Mouse (Mus musculus) megakaryocyte progenitor cell, adult 5-6 weeks (primary cell): Measurements from ENCODE around the gene Zfp536. TPM values are rescaled to one million over a fixed set of nuclear protein-coding genes. Genes with fewer than 3 reads are reported as not detected.
A peak's percentile ranks its signal among the peaks of the same experiment; 100 is the strongest.
"Not testable (repeated sequence)": the region's sequence is repeated elsewhere in the genome, so short reads cannot be mapped to it uniquely, and the experiment has no call there.

Experiments used
- ATAC-seq: replicated peaks from 2 replicates; pipeline ENCODE4 v1.8.0; 2016; ENCODE audit warnings: mild to moderate bottlenecking, moderate TSS enrichment, inconsistent platforms; ENCODE audit not compliant: poor library complexity
- total RNA-seq, 2 experiments: library from RNA; stranded (forward) in 1 of 2; stranded (reverse) in 1 of 2; fragments of 157-497, 149-512 nt in 1 of 2; fragments of 200-1000 nt in 1 of 2; gene quantifications; 2 replicates each; pipeline versions ENCODE4 v1.2.3 to v1.2.4; 2015 to 2017

The Zfp536 gene
- total RNA-seq, 2 experiments from 2014 or later = not detected

DNA sequence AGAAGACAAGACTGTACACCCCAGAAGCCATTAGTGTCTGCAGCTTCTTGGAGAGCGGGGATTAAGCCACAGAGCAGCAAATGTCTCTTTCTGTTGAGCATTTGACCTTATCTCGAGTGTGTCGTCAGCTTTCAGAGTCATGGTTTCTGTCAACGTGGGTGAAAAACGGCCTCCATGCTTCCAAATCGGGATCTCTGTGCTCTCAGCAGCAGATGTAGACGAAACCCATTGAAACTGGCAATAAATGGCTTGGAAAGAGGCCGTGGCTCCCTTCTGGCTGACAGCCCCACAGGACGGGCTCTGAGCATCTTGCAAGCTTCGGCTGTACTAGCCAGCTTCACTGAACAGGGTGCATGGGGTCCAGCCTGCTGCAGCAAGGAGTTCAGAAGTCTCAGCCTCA, 159.1 kb downstream of the Zfp536 start:
- no peak for ATAC-seq

GRCm38 (mm10) chr7:37608556-37608955, 164.9 kb downstream of the Zfp536 start:
- ATAC-seq = no peak

DNA sequence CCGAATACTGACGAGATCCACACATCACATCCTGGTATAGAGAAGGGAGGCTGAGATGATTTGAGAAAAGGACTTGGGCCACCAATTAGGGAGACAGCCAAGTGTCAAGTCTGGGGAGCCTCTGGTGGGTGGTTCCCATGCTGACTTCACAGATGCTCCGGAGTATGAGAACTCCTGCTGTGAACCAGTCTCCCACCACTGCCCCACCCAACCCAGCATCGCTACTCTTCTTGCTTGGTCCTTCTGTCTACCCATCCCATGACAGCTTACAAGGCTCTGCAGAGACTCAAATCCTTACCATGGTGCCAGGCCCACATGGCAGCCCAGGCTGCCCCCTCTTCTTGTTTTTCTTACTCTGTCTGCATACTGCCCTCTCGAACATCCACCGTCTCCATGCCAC, 165.5 kb downstream of the Zfp536 start:
- ATAC-seq = no peak

DNA sequence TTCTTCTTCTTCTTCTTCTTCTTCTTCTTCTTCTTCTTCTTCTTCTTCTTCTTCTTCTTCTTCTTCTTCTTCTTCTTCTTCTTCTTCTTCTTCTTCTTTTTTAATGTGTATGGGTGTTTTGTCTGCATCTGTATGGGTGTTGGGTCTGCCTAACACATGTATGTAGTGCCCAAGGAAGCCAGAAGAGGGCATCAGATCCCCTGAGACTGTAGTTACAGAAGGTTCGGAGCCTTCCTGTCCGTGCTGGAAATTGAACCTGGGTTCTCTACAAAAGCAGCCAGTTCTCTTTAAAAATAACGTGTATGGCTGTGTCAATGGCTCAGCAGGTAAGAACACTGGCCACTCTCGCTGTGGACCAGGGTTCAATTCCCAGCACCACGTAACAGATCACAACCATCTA, 167.0 kb downstream of the Zfp536 start:
- no peak for ATAC-seq

- not testable (repeated sequence) for ATAC-seq
Measured at GRCm38 (mm10) chr7:37603525-37603909, 169.9 kb downstream of the Zfp536 start.

GRCm38 (mm10) chr7:37602871-37603524, 170.4 kb downstream of the Zfp536 start:
- no peak for ATAC-seq

DNA sequence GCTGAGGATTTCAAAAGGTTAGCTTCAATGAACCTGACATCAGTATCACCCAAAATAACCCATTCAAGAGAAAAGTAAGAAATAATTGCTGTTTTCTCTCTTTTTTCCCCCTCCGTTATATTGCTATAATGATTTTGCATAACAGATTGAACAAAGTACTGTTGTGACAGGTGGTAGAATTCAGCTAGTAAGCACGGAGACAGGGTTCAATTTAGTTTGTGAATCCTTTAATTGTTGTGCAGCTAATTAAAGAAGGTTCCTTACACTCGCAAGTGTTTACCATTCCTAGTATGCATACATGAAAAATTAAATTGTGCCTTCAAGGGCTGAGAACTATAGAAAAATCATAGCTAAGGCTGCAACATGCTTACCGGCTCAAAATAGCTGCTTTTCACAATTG, 173.1 kb downstream of the Zfp536 start:
- ATAC-seq = no peak

DNA sequence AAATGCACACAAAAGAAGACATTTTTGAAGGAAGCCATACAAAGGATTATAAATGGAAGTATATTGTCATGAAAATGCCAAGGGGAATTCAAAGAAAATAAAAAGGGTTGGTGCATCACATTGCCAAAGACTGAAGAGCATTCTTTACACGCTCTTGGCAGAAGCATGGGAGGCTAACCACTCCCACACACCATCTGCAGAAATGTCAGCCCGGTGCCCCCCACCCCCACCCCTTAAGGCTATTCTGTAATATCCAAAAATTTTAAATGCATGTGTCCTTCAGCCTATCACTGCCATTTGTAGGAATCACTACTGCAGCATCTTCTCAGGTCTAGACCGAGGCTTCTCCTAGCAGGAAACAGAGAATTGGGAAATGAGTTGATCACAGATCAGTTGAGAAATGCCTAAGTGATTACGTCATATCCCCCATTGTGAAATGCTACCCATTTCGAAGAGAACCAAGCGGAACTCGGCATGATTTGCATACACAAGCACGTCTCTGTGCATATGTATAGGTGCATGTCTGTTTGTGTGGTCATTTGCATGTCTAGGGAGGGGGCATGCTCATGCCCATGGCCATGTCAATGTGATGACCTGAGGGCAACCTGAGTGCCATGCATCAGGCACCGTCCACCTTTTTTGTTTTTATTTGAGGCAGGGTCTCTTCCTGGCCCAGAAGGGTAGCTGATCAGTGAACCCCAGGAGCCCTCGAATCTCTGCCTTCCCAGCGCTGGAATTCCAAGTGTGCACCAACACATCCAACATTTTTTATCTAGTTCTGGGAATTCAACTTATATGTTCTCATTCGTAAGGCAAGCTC, 179.0 kb downstream of the Zfp536 start:
- peak; percentile 98 for ATAC-seq

GRCm38 (mm10) chr7:37593566-37593965, 179.9 kb downstream of the Zfp536 start:
- ATAC-seq = no peak

DNA sequence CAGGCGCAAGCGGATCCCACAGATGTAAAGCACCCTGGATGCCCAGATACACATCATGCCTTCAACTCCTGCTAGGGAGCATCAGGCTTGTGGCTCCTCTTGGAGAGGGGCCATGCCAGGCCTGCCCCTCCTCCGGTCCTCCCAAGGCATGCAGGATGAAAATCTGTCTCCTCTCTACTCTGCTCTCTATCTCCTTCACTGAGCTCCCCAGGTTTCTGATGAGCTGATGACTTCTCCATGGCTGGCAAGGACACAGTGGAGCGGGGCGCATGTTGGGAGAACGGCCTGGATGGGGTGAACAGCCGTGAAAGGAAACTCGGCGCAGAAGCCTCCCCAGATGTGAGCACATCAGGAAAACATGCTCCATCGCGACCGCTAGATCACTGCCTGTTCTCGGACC, 186.7 kb downstream of the Zfp536 start:
- ATAC-seq = no peak

GRCm38 (mm10) chr7:37581262-37581661, 192.2 kb downstream of the Zfp536 start:
- ATAC-seq = no peak

GRCm38 (mm10) chr7:37580554-37580953, 192.9 kb downstream of the Zfp536 start:
- ATAC-seq = no peak

DNA sequence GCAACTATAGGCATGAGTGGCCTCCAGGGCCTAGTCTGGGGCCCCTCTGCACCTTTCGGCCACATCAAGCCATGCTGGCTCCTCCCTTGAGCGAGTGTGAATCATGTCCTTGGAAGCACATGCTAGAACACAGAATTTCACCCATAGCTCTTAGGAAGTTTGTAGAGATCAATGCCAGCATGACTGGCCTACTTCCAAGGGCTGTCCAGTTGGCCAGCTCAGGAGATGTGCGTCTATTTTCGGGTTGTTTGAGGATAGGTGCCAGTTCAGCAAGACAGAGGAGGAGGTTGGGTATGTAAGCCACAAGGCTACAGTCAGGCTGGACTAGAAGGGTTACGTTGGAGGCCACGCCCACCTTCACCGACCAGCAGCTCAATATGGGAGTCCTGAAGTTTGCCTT, 201.4 kb downstream of the Zfp536 start:
- ATAC-seq = no peak

DNA sequence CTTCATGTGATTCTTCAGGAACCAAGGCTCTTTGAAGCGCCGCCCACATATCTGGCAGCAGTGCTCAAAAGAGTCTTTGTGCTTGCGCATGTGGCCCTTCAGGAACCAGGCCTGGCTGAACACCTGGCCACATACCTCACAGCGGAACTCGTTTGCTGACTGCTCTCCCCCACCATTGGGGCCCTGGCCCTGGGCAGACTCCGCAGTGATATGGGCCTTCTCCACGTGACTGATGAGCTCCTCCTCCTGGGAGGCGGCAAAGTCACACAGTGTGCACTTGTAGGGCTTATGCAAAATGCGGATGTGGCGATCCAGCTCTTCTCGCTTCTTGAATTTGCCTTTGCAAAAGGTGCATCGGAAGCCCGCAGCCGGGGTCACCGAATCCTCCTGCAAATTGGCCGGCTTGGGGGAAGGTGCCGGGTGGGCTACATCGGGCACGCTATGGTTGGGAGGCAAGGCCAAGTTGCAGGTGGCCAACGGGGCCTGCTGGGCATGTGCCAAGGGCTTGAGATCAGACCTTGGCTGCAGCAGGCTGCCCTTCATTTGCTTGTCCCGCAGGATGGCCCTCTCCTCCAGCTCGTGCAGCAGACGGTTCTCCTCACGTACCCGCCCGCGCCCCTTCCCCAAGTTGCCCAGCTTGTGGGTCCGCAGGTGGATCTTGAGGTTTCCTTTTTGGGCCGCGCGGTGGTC, 204.5 kb downstream of the Zfp536 start:
- peak; percentile 54 for ATAC-seq

GRCm38 (mm10) chr7:37568041-37568440, 205.4 kb downstream of the Zfp536 start:
- ATAC-seq = no peak

- ATAC-seq = no peak
Measured at GRCm38 (mm10) chr7:37566019-37566418, 207.4 kb downstream of the Zfp536 start.

DNA sequence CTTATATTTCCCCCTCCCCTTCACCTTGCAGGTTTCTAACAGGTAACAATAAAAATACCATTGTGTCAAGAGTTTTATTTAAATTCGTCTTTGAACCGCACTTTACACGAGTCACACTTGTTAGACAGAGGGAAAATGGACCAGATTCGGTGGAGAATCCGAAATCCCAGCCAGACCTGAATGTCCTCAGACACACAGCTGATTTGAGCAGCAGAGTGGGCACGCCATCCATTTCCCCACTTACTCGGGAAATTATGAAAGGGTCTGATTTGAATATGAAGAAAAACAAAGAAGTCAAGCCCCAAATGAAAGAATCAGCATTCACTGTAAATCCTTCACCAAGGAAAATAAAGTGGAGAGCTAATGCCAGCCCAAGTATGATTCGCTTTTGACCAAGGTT, 208.1 kb downstream of the Zfp536 start:
- ATAC-seq = no peak

DNA sequence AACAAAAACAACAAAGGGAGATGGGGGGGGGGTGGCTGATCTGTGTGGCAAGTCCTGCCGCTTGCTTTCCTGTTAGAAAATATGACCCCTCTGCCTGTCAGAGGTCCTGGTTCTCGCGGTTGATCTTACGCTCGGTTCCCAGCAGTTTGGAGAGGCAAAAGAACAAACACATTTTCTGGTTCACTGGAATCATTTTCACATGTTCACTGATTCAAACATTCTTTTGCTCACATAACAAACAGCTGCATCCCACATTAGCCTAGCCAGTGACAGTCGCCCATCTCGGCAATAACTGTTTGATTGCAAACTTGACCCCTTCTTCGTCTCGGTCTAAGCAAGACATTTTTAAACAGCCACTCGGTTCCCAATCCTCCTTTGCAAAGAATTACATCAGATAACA, 208.8 kb downstream of the Zfp536 start:
- ATAC-seq = no peak

GRCm38 (mm10) chr7:37563831-37564400, 209.5 kb downstream of the Zfp536 start:
- no peak for ATAC-seq

DNA sequence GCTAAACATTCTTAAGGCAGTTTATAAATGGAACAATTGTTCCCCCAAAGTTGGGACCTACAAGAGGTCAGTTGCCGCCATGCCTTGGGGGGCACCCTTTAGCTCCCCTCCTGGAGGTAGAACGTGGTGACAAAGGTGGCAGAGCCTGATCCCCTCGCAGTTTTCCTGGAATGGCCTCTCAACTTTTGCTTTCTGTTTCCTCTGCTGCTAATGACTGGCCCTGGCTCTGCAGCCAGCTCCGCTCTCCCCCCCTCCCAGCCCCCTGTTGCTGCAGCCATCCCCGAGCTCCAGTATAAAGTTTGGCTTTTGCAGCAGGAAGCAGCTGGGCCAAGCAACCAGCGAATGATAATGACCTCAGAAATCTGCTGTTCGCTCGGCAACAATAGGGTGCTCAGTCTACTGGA, 210.3 kb downstream of the Zfp536 start:
- peak; percentile 55 for ATAC-seq

DNA sequence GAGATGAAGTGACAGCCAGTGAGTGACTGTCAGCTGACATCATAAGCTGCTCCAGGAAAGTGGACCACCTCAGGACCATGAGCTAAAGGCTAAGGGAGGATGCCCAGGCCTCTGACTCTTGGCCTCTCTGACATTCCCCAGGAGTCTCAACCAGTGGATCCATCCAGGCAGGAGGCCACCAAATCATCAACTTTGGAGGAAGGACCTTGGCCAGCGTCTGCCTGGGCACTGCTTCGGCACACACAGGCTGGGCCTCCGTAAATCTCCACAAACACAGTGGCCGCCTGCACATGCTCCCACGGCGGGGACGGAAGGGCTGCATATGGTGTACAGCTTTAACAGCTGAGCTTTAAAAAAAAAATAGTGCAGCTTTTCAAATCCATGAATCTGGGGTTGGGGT, 210.9 kb downstream of the Zfp536 start:
- ATAC-seq = no peak

- ATAC-seq = no peak
Measured at GRCm38 (mm10) chr7:37560581-37560980, 212.9 kb downstream of the Zfp536 start.
